Mouse (Mus musculus): ENCODE data around the gene Olfr934.

Olfr934 gene

DNA sequence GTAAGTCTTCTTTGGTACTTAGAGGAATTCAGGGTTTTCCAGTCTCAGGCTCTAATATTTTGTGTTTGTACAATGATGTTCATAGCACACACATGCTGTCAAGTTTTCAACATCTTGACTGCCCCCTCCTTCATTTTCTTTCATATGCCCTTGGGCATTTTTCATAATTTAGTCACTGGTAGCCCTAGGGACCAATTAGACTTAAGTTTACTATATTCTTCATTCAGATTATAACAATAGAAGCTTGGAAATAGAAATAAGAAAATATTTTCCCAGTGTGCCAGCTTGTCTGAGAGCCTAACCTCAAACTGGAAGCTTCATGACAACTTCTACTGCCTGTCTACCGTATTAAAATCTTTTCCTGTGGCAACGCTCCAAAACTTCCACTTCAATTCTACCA, at the start of gene Olfr934:
Gene Olfr934 (minus strand): TSS at position 101 of the 400 bp plus-strand sequence.
- no peak for DNase-seq (ENCODE audit: low spot score in 2 of 2)

DNA sequence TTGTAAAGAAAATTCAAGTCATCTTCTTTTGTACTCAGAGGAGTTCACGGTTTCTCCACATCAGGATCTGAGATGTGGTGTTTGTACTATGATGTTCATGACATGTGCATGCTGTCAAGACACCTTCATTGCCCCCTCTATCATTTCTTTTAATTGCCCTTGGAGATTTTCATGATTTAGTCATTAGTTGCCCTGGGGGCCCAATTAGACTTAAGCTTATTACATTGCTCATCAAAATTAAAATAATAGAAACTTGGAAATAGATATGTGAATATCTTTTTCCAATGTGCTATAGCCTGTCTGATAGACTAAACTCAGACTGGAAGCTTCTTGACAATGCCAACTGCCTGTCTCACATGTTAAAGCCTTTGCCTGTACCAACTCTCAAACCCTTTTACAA, 35.2 kb upstream of the Olfr934 start, which contains the start of gene Olfr146:
Gene Olfr146 (minus strand): TSS at position 101 of the 400 bp plus-strand sequence.
- no peak for DNase-seq (ENCODE audit: low spot score in 2 of 2)

DNA sequence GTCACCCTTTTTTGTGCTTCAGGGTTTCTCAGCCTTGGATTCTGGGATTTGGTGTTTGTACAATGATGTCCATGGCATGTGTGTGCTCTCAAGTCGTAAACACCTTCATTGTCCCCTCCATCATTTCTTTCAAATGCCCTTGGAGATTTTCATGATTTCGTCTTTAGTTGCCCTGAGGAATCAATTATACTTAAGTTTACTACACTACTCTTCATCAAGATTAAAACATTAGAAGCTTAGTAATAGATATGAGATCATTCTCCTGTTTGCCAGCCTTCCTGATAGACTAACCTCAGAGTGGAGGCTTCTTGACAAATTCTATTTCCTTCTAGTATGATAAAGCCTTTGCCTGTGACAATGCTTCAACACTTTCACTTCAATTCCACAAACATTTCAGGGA, 11.5 kb upstream of the Olfr934 start, which contains the start of gene Olfr935:
Gene Olfr935 (minus strand): TSS at position 101 of the 400 bp plus-strand sequence.
- no peak for DNase-seq (ENCODE audit: low spot score in 2 of 2)

DNA sequence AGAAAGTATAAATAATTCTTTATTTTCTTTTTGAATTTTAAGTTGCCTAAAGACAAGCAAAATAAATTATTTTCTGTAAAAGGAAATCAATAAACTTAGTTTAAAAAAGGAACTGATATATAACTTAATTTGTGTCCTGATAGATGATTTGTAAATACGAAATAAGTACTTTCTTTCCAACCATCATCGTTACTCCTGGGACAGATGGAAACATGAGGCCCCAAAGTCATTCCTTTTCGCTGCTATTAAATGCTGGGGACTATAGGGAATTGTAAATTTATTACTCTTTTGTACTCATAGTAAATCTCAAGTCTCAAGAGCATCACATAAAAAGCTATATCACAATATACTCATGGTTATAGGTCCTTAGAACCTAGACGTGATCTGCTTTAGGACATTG, 16.1 kb downstream of the Olfr934 start, which contains the start of gene Olfr933:
Gene Olfr933 (plus strand): TSS at position 301 of the 400 bp plus-strand sequence.
- DNase-seq (ENCODE audit: low spot score in 2 of 2), result no peak

DNA sequence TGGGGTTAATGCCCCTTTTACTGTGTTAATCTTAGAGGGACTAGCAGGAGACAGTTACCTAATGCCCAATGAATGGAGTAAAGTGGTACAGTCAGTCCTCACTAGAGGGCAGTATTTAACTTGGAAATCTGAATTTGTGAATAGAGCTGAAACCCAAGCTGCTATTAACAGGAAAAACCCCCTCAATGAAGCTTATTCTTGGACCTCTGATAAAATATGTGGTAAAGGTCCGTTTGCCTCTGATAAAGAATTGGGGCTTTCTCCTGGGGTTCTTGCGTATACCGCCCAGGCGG, 34.0 kb downstream of the Olfr934 start:
- no peak for DNase-seq (ENCODE audit: low spot score in 2 of 2)

- no peak for DNase-seq (ENCODE audit: low spot score in 2 of 2)
These were observed 34.6 kb downstream of the Olfr934 start for GRCm38 (mm10) chr9:38953401-38954123.
